Mouse (Mus musculus): Measurements from ENCODE around the gene Scaf11. TPM values are rescaled to one million over a fixed set of nuclear protein-coding genes. Genes with fewer than 3 reads are reported as not detected.
A peak's percentile ranks its signal among the peaks of the same experiment; 100 is the strongest.
"Not testable (repeated sequence)": the region's sequence is repeated elsewhere in the genome, so short reads cannot be mapped to it uniquely, and the experiment has no call there.

Scaf11 gene
- polyA plus RNA-seq, 1 experiment from 2014 or later: 33.3 TPM

GRCm38 (mm10) chr15:96441480-96441879 is 19.2 kb downstream of the Scaf11 start:
- H3K4me2 ChIP-seq (ENCODE audit: low read depth, low read length); ATAC-seq (ENCODE audit: low read depth); H3K9ac ChIP-seq (ENCODE audit: low read depth, low read length); H3K27ac ChIP-seq (ENCODE audit: low read length); H3K4me3 ChIP-seq (ENCODE audit: low read depth, low read length); H3K27me3 ChIP-seq (ENCODE audit: control insufficient read depth, insufficient read depth, low read depth, low read length); H3K4me1 ChIP-seq (ENCODE audit: control insufficient read depth, low read depth, low read length); H3K9me3 ChIP-seq (replicated peaks; ENCODE audit: control insufficient read depth, low read length): not testable (repeated sequence)
- 60% methylated on average over 3 of the region's 6 CpGs for WGBS (ENCODE audit: insufficient replicate concordance)
- H3K36me3 ChIP-seq (ENCODE audit: control insufficient read depth, insufficient read depth): peaks cover 17% of the 10 kb centered on the region

GRCm38 (mm10) chr15:96434202-96434601 is 26.4 kb downstream of the Scaf11 start:
- H3K4me3 ChIP-seq (ENCODE audit: low read depth, low read length): no peak overlapping the region
- H3K4me1 ChIP-seq (ENCODE audit: control insufficient read depth, low read depth, low read length): no peaks in the 10 kb centered on the region
- H3K9ac ChIP-seq (ENCODE audit: low read depth, low read length): no peak overlapping the region
- no peaks in the 10 kb centered on the region for H3K27me3 ChIP-seq (ENCODE audit: control insufficient read depth, insufficient read depth, low read depth, low read length)
- 88% methylated on average over 1 of the region's 1 CpGs for WGBS (ENCODE audit: insufficient replicate concordance)
- H3K4me2 ChIP-seq (ENCODE audit: low read depth, low read length): no peak overlapping the region
- ATAC-seq (ENCODE audit: low read depth): no peak
- peaks cover 29% of the 10 kb centered on the region for H3K36me3 ChIP-seq (ENCODE audit: control insufficient read depth, insufficient read depth)
- no peak overlapping the region for H3K27ac ChIP-seq (ENCODE audit: low read length)
- peaks cover 3% of the 10 kb centered on the region for H3K9me3 ChIP-seq (replicated peaks; ENCODE audit: control insufficient read depth, low read length)

- H3K36me3 ChIP-seq (ENCODE audit: control insufficient read depth, insufficient read depth): peaks cover 68% of the 10 kb centered on the region
- H3K4me3 ChIP-seq (ENCODE audit: low read depth, low read length): no peak overlapping the region
- WGBS (ENCODE audit: insufficient replicate concordance): 90% methylated on average over 8 of the region's 8 CpGs
- H3K9ac ChIP-seq (ENCODE audit: low read depth, low read length): no peak overlapping the region
- H3K9me3 ChIP-seq (replicated peaks; ENCODE audit: control insufficient read depth, low read length): no peaks in the 10 kb centered on the region
- no peak for ATAC-seq (ENCODE audit: low read depth)
- H3K27me3 ChIP-seq (ENCODE audit: control insufficient read depth, insufficient read depth, low read depth, low read length): no peaks in the 10 kb centered on the region
- H3K4me2 ChIP-seq (ENCODE audit: low read depth, low read length): no peak overlapping the region
- no peaks in the 10 kb centered on the region for H3K4me1 ChIP-seq (ENCODE audit: control insufficient read depth, low read depth, low read length)
- H3K27ac ChIP-seq (ENCODE audit: low read length): no peak overlapping the region
Observed at GRCm38 (mm10) chr15:96419920-96420319, 40.7 kb downstream of the Scaf11 start.

GRCm38 (mm10) chr15:96418161-96418560 is 42.5 kb downstream of the Scaf11 start:
- ATAC-seq (ENCODE audit: low read depth): no peak
- Histone ChIP-seq H3K4me3 (ENCODE audit: low read depth, low read length) (no peak overlapping the region), H3K27ac (ENCODE audit: low read length) (no peak overlapping the region), H3K27me3 (ENCODE audit: control insufficient read depth, insufficient read depth, low read depth, low read length) (no peaks in the 10 kb centered on the region), H3K4me2 (ENCODE audit: low read depth, low read length) (no peak overlapping the region), H3K9me3 (replicated peaks; ENCODE audit: control insufficient read depth, low read length) (no peaks in the 10 kb centered on the region), H3K36me3 (ENCODE audit: control insufficient read depth, insufficient read depth) (peaks cover 73% of the 10 kb centered on the region), H3K9ac (ENCODE audit: low read depth, low read length) (no peak overlapping the region), H3K4me1 (ENCODE audit: control insufficient read depth, low read depth, low read length) (no peaks in the 10 kb centered on the region)
- 92% methylated on average over 12 of the region's 12 CpGs for WGBS (ENCODE audit: insufficient replicate concordance)

GRCm38 (mm10) chr15:96408717-96409121 is 51.9 kb downstream of the Scaf11 start:
- 84% methylated on average over 6 of the region's 6 CpGs for WGBS (ENCODE audit: insufficient replicate concordance)
- peaks cover 24% of the 10 kb centered on the region for H3K36me3 ChIP-seq (ENCODE audit: control insufficient read depth, insufficient read depth)
- peak; percentile 38; the same call in 1 of the 2 replicates for ATAC-seq (ENCODE audit: low read depth)
- H3K9ac ChIP-seq (ENCODE audit: low read depth, low read length): no peak overlapping the region
- H3K4me3 ChIP-seq (ENCODE audit: low read depth, low read length): no peak overlapping the region
- no peak overlapping the region for H3K27ac ChIP-seq (ENCODE audit: low read length)
- no peaks in the 10 kb centered on the region for H3K9me3 ChIP-seq (replicated peaks; ENCODE audit: control insufficient read depth, low read length)
- H3K4me2 ChIP-seq (ENCODE audit: low read depth, low read length): no peak overlapping the region
- H3K27me3 ChIP-seq (ENCODE audit: control insufficient read depth, insufficient read depth, low read depth, low read length): no peaks in the 10 kb centered on the region
- H3K4me1 ChIP-seq (ENCODE audit: control insufficient read depth, low read depth, low read length): no peaks in the 10 kb centered on the region; the same call in 1 of the 2 replicates

- Histone ChIP-seq H3K4me3 (ENCODE audit: low read depth, low read length) (no peak overlapping the region), H3K9ac (ENCODE audit: low read depth, low read length) (no peak overlapping the region), H3K4me2 (ENCODE audit: low read depth, low read length) (no peak overlapping the region), H3K4me1 (ENCODE audit: control insufficient read depth, low read depth, low read length) (no peaks in the 10 kb centered on the region; the same call in 1 of the 2 replicates), H3K9me3 (replicated peaks; ENCODE audit: control insufficient read depth, low read length) (no peaks in the 10 kb centered on the region), H3K27me3 (ENCODE audit: control insufficient read depth, insufficient read depth, low read depth, low read length) (no peaks in the 10 kb centered on the region), H3K27ac (ENCODE audit: low read length) (no peak overlapping the region), H3K36me3 (ENCODE audit: control insufficient read depth, insufficient read depth) (peaks cover 18% of the 10 kb centered on the region)
- ATAC-seq (ENCODE audit: low read depth): no peak
- 82% methylated on average over 2 of the region's 2 CpGs for WGBS (ENCODE audit: insufficient replicate concordance)
Observed at GRCm38 (mm10) chr15:96407151-96407550, 53.5 kb downstream of the Scaf11 start.

- Histone ChIP-seq H3K4me3 (ENCODE audit: low read depth, low read length) (no peak overlapping the region), H3K9ac (ENCODE audit: low read depth, low read length) (no peak overlapping the region), H3K27ac (ENCODE audit: low read length) (no peak overlapping the region), H3K36me3 (ENCODE audit: control insufficient read depth, insufficient read depth) (peaks cover 18% of the 10 kb centered on the region), H3K4me1 (ENCODE audit: control insufficient read depth, low read depth, low read length) (no peaks in the 10 kb centered on the region; the same call in 1 of the 2 replicates), H3K4me2 (ENCODE audit: low read depth, low read length) (no peak overlapping the region), H3K27me3 (ENCODE audit: control insufficient read depth, insufficient read depth, low read depth, low read length) (no peaks in the 10 kb centered on the region), H3K9me3 (replicated peaks; ENCODE audit: control insufficient read depth, low read length) (no peaks in the 10 kb centered on the region)
- no peak for ATAC-seq (ENCODE audit: low read depth)
- 76% methylated on average over 4 of the region's 4 CpGs for WGBS (ENCODE audit: insufficient replicate concordance)
Observed at GRCm38 (mm10) chr15:96406253-96406652, 54.4 kb downstream of the Scaf11 start.

GRCm38 (mm10) chr15:96405548-96405947 is 55.1 kb downstream of the Scaf11 start:
- WGBS (ENCODE audit: insufficient replicate concordance): 82% methylated on average over 5 of the region's 5 CpGs
- no peak for ATAC-seq (ENCODE audit: low read depth)
- Histone ChIP-seq H3K9ac (ENCODE audit: low read depth, low read length) (no peak overlapping the region), H3K36me3 (ENCODE audit: control insufficient read depth, insufficient read depth) (peaks cover 17% of the 10 kb centered on the region), H3K4me1 (ENCODE audit: control insufficient read depth, low read depth, low read length) (no peaks in the 10 kb centered on the region; the same call in 1 of the 2 replicates), H3K27me3 (ENCODE audit: control insufficient read depth, insufficient read depth, low read depth, low read length) (no peaks in the 10 kb centered on the region), H3K4me3 (ENCODE audit: low read depth, low read length) (no peak overlapping the region), H3K27ac (ENCODE audit: low read length) (no peak overlapping the region), H3K9me3 (replicated peaks; ENCODE audit: control insufficient read depth, low read length) (no peaks in the 10 kb centered on the region), H3K4me2 (ENCODE audit: low read depth, low read length) (no peak overlapping the region)

- no peak overlapping the region for H3K9ac ChIP-seq (ENCODE audit: low read depth, low read length)
- H3K4me3 ChIP-seq (ENCODE audit: low read depth, low read length): no peak overlapping the region
- H3K27me3 ChIP-seq (ENCODE audit: control insufficient read depth, insufficient read depth, low read depth, low read length): no peaks in the 10 kb centered on the region
- no peak overlapping the region for H3K4me2 ChIP-seq (ENCODE audit: low read depth, low read length)
- ATAC-seq (ENCODE audit: low read depth): no peak
- no peak overlapping the region for H3K27ac ChIP-seq (ENCODE audit: low read length)
- 89% methylated on average over 10 of the region's 10 CpGs for WGBS (ENCODE audit: insufficient replicate concordance)
- H3K9me3 ChIP-seq (replicated peaks; ENCODE audit: control insufficient read depth, low read length): no peaks in the 10 kb centered on the region
- H3K4me1 ChIP-seq (ENCODE audit: control insufficient read depth, low read depth, low read length): no peaks in the 10 kb centered on the region; the same call in 1 of the 2 replicates
- H3K36me3 ChIP-seq (ENCODE audit: control insufficient read depth, insufficient read depth): peaks cover 28% of the 10 kb centered on the region
Observed at GRCm38 (mm10) chr15:96398333-96398732, 62.3 kb downstream of the Scaf11 start.

All from liver, embryonic 16.5 days (tissue).